Mouse (Mus musculus) CH12.LX (cell line): ENCODE measurements around the gene Sbno1. TPM values are rescaled to one million over a fixed set of nuclear protein-coding genes. Genes with fewer than 3 reads are reported as not detected.

Experiments
- DNase-seq: peaks from one replicate; pipeline ENCODE4 v3.0.0-alpha.2; 2013; ENCODE audit errors: extremely low read depth
- H3K27ac ChIP-seq: 2 replicates; pipeline ENCODE4 v1.5.1; 2012; ENCODE audit warnings: low read depth, mild to moderate bottlenecking, control low read depth, moderate library complexity; ENCODE audit not compliant: insufficient read depth
- H3K27me3 ChIP-seq: replicated peaks from 2 replicates; pipeline ENCODE3; 2012; ENCODE audit warnings: inconsistent platforms
- H3K36me3 ChIP-seq, 2 experiments: replicated peaks in 1 of 2; 2 replicates each; pipeline versions ENCODE3 to v1.6.1; 2012; ENCODE audit warnings: inconsistent platforms in 1 of 2, low read length in 1 of 2, mild to moderate bottlenecking in 1 of 2, mixed read lengths in 1 of 2, moderate library complexity in 1 of 2; ENCODE audit not compliant: control insufficient read depth in 1 of 2, insufficient read depth in 1 of 2
- H3K4me1 ChIP-seq, 2 experiments: 2 replicates each; pipeline ENCODE4 v1.6.1; 2012; ENCODE audit warnings: inconsistent platforms in 1 of 2, moderate library complexity in 1 of 2; ENCODE audit not compliant: insufficient read depth in 2 of 2, control insufficient read depth in 1 of 2
- H3K4me2 ChIP-seq: 2 replicates; pipeline ENCODE4 v1.6.1; 2012; ENCODE audit warnings: low read depth, mild to moderate bottlenecking, control low read depth; ENCODE audit not compliant: poor library complexity, insufficient read depth, severe bottlenecking
- H3K4me3 ChIP-seq, 3 experiments: fragments of 150-350 bp in 1 of 3; sonication (generic) in 1 of 3; replicated peaks in 1 of 3; 2 replicates each; pipeline versions ENCODE3 to v1.5.1; 2011 to 2012; ENCODE audit warnings: low read depth in 2 of 3, low read length in 2 of 3, mild to moderate bottlenecking in 2 of 3, moderate library complexity in 2 of 3, control low read depth in 1 of 3, improper control_type of control experiment in 1 of 3, inconsistent platforms in 1 of 3, mixed read lengths in 1 of 3; ENCODE audit not compliant: poor library complexity in 1 of 3
- H3K79me2 ChIP-seq: replicated peaks from 2 replicates; pipeline ENCODE4 v1.6.1; 2012; ENCODE audit warnings: mild to moderate bottlenecking, moderate library complexity; ENCODE audit not compliant: control insufficient read depth, poor library complexity, insufficient read depth, severe bottlenecking; ENCODE audit errors: extremely low read depth
- H3K9ac ChIP-seq: 2 replicates; pipeline ENCODE4 v1.6.1; 2012; ENCODE audit warnings: low read depth, mild to moderate bottlenecking, control low read depth, moderate library complexity; ENCODE audit not compliant: insufficient read depth
- H3K9me3 ChIP-seq: replicated peaks from 2 replicates; pipeline ENCODE3; 2012; ENCODE audit warnings: low read length, inconsistent platforms, mixed read lengths
- CHD1 ChIP-seq: IDR thresholded peaks from 2 replicates; pipeline ENCODE4 v1.6.1; 2012; ENCODE audit warnings: low read depth, low read length, improper control_type of control experiment, inconsistent platforms
- CHD2 ChIP-seq: IDR thresholded peaks from 2 replicates; pipeline ENCODE4 v1.6.1; 2011; ENCODE audit warnings: low read length, improper control_type of control experiment
- CTCF ChIP-seq, 2 experiments: IDR thresholded peaks in 1 of 2; conservative IDR thresholded peaks in 1 of 2; 2 replicates each; pipeline ENCODE4 v1.5.1; 2011 to 2012; ENCODE audit warnings: low read depth in 2 of 2, low read length in 2 of 2, improper control_type of control experiment in 1 of 2, inconsistent platforms in 1 of 2, mild to moderate bottlenecking in 1 of 2, moderate library complexity in 1 of 2
- E2F4 ChIP-seq: IDR thresholded peaks from 2 replicates; pipeline ENCODE4 v1.6.1; 2011; ENCODE audit warnings: low read depth, low read length, improper control_type of control experiment; ENCODE audit not compliant: insufficient replicate concordance
- EP300 ChIP-seq: IDR thresholded peaks from 2 replicates; pipeline ENCODE4 v1.6.1; 2011; ENCODE audit warnings: low read length, improper control_type of control experiment
- ETS1 ChIP-seq: conservative IDR thresholded peaks from 2 replicates; pipeline ENCODE4 v1.6.1; 2012; ENCODE audit warnings: low read depth, mild to moderate bottlenecking, inconsistent platforms, low read length, improper control_type of control experiment, moderate library complexity
- GABPA ChIP-seq: IDR thresholded peaks from 2 replicates; pipeline ENCODE4 v1.6.1; 2012; ENCODE audit warnings: low read depth, low read length, improper control_type of control experiment, inconsistent platforms; ENCODE audit not compliant: insufficient replicate concordance
- IRF4 ChIP-seq: IDR thresholded peaks from 2 replicates; pipeline ENCODE4 v1.6.1; 2014; ENCODE audit warnings: low read depth, mild to moderate bottlenecking, inconsistent platforms, low read length, improper control_type of control experiment
- JUN ChIP-seq: IDR thresholded peaks from 2 replicates; pipeline ENCODE4 v1.6.1; 2011; ENCODE audit warnings: low read depth, mild to moderate bottlenecking, low read length, improper control_type of control experiment, moderate library complexity; ENCODE audit not compliant: insufficient read depth
- KAT2A ChIP-seq: IDR thresholded peaks from 2 replicates; pipeline ENCODE4 v1.6.1; 2012; ENCODE audit warnings: low read length, improper control_type of control experiment, inconsistent platforms; ENCODE audit not compliant: insufficient replicate concordance
- MAZ ChIP-seq: IDR thresholded peaks from 2 replicates; pipeline ENCODE4 v1.6.1; 2012; ENCODE audit warnings: low read depth, mild to moderate bottlenecking, inconsistent platforms, low read length, improper control_type of control experiment, moderate library complexity
- MEF2A ChIP-seq: IDR thresholded peaks from 2 replicates; pipeline ENCODE4 v1.6.1; 2014; ENCODE audit warnings: low read depth, mild to moderate bottlenecking, inconsistent platforms, low read length, improper control_type of control experiment, borderline replicate concordance
- MXI1 ChIP-seq: IDR thresholded peaks from 2 replicates; pipeline ENCODE4 v1.6.1; 2011; ENCODE audit warnings: mild to moderate bottlenecking, low read depth, low read length, improper control_type of control experiment
- MYC ChIP-seq: IDR thresholded peaks from 2 replicates; pipeline ENCODE4 v1.6.1; 2011; ENCODE audit warnings: low read depth, mild to moderate bottlenecking, improper control_type of control experiment, low read length
- NELFE ChIP-seq: IDR thresholded peaks from 2 replicates; pipeline ENCODE4 v1.6.1; 2011; ENCODE audit warnings: low read depth, low read length, improper control_type of control experiment
- NRF1 ChIP-seq: IDR thresholded peaks from 2 replicates; pipeline ENCODE4 v1.6.1; 2014; ENCODE audit warnings: low read depth, mild to moderate bottlenecking, inconsistent platforms, low read length, improper control_type of control experiment, moderate library complexity
- PAX5 ChIP-seq: IDR thresholded peaks from 2 replicates; pipeline ENCODE4 v1.6.1; 2012; ENCODE audit warnings: low read length, inconsistent platforms, mixed read lengths
- POLR2AphosphoS2 ChIP-seq: IDR thresholded peaks from 2 replicates; pipeline ENCODE4 v1.6.1; 2011; ENCODE audit warnings: low read depth, low read length, improper control_type of control experiment
- RAD21 ChIP-seq: IDR thresholded peaks from 2 replicates; pipeline ENCODE4 v1.6.1; 2011; ENCODE audit warnings: low read depth, mild to moderate bottlenecking, low read length, improper control_type of control experiment, moderate library complexity
- RCOR1 ChIP-seq: conservative IDR thresholded peaks from 2 replicates; pipeline ENCODE4 v1.6.1; 2012; ENCODE audit warnings: low read depth, mild to moderate bottlenecking, inconsistent platforms, low read length, improper control_type of control experiment
- SIN3A ChIP-seq: IDR thresholded peaks from 2 replicates; pipeline ENCODE4 v1.6.1; 2012; ENCODE audit warnings: low read length, improper control_type of control experiment, inconsistent platforms
- SMC3 ChIP-seq: IDR thresholded peaks from 2 replicates; pipeline ENCODE4 v1.6.1; 2011; ENCODE audit warnings: low read depth, low read length, improper control_type of control experiment
- UBTF ChIP-seq: IDR thresholded peaks from 2 replicates; pipeline ENCODE4 v1.6.1; 2012; ENCODE audit warnings: low read depth, mild to moderate bottlenecking, inconsistent platforms, low read length, improper control_type of control experiment, moderate library complexity
- USF2 ChIP-seq: conservative IDR thresholded peaks from 2 replicates; pipeline ENCODE4 v1.6.1; 2011; ENCODE audit warnings: low read depth, low read length, improper control_type of control experiment
- ZC3H11A ChIP-seq: IDR thresholded peaks from 2 replicates; pipeline ENCODE4 v1.6.1; 2012; ENCODE audit warnings: low read depth, mild to moderate bottlenecking, inconsistent platforms, low read length, improper control_type of control experiment
- ZKSCAN1 ChIP-seq: IDR thresholded peaks from 2 replicates; pipeline ENCODE4 v1.6.1; 2012; ENCODE audit warnings: low read depth, inconsistent platforms, low read length, improper control_type of control experiment, borderline replicate concordance
- ZMIZ1 ChIP-seq: IDR thresholded peaks from 2 replicates; pipeline ENCODE4 v1.6.1; 2012; ENCODE audit warnings: low read depth, mild to moderate bottlenecking, inconsistent platforms, low read length, improper control_type of control experiment
- ZNF384 ChIP-seq: IDR thresholded peaks from 2 replicates; pipeline ENCODE4 v1.6.1; 2012; ENCODE audit warnings: low read depth, low read length, improper control_type of control experiment, inconsistent platforms
- dilution Hi-C: fragments of 300-500 bp; cut with MboI; formaldehyde crosslinking; loops from 2 replicates; pipeline ENCODE4 v1.14.3; 2020; ENCODE audit warnings: low sequenced_read_pairs; ENCODE audit not compliant: extremely low pct_unique_long_range_greater_than_20kb, extremely low pct_ligation_motif_present
- in situ Hi-C: fragments of 300-500 bp; cut with MboI; formaldehyde crosslinking; loops from 3 replicates; pipeline ENCODE4 v1.14.3; 2019; ENCODE audit warnings: low sequenced_read_pairs, low pct_ligation_motif_present, low pct_unique_long_range_greater_than_20kb, mixed read lengths
- polyA plus RNA-seq: library from polyadenylated mRNA; unstranded; fragments of >175 nt; gene quantifications from 2 replicates; pipeline ENCODE4 v1.2.1, GENCODE M21; 2012; ENCODE audit warnings: low read depth; ENCODE audit not compliant: insufficient read length
- total RNA-seq, 2 experiments: library from RNA; depleted of rRNA; stranded (reverse); fragments of 300-350 nt in 1 of 2; fragments of >200 nt in 1 of 2; gene quantifications; 2 replicates each; pipeline ENCODE4 v1.2.3; 2012 to 2014

Sbno1 gene
- total and polyA plus RNA-seq, 3 experiments, result 35.0 to 48.5 (median 38.3) TPM

DNA sequence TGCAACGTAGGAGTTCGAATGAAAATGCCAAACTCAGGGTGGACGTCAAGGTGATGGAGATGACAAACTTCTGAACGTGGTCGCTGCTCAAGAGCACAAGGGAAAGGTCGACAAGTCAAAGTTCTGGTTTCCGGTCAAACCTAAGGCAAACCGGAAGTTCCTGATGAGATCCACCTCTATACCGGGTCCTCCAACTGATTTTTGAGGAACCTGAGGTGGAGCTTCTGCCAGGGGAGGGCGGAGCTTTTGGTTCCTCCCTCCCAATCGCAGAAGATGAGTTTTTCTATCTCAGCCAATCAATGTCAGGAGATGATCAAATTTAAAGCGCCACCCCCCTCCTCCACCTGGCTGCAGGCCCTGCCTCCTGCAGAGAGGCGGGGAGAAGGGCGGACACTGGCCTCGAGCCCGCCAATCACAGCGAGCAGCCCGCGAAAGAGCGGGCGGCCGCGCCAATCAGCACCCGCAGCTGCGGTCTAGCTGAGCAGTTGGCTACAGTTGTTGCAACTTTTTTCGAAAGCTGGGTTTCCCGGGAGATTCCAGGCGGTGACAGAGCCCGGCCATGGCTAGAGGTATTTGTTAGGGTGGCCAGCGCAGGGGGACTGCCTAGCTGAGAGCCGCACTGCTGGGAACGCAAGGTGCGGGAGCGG, 13.8 kb upstream of the Sbno1 start, which contains the start of gene Kmt5a (continued):
- TF ChIP-seq CHD1 (0 out of 2 replicates have a peak, but pooled peaks have one; percentile 23), ZNF384 (peak; percentile 89), JUN (no peak)

DNA sequence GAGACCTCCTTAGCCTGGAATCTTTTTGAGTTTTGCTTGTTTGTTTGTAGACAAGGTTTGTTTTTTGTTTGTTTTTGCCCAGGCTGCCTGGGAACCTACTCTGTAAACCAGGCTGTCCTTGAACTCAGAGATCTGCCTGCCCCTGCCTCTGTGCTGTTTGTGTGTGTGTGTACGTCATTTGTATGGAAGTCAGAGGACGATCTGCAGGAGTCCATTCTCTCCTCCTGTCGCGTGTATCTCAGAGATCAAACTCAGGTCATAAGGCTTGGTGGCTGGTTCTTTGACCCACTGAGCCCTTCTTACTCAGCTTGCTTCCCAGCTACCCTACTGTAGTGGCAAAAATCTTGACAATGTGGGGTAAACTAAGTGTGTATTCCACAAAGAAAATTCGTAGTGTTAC, 12.9 kb upstream of the Sbno1 start:
- Histone ChIP-seq H3K36me3 (peaks cover 4 to 14% of the 10 kb centered on the region in 2 experiments), H3K9me3 (no peaks in the 10 kb centered on the region), H3K27me3 (no peaks in the 10 kb centered on the region), H3K79me2 (peaks cover 27% of the 10 kb centered on the region), H3K4me1 (peaks cover 10 to 31% of the 10 kb centered on the region in 2 experiments), H3K4me2 (peak overlapping the region; percentile 97), H3K27ac (peak overlapping the region; percentile 28; the same call in 1 of the 2 replicates), H3K4me3 (peak overlapping the region; percentile 57 to 87 (median 62)), H3K9ac (peak overlapping the region; percentile 83)
- no peak for DNase-seq
- TF ChIP-seq KAT2A (no peak), MAZ (no peak), SMC3 (no peak), EP300 (no peak), PAX5 (no peak), UBTF (no peak), USF2 (no peak), SIN3A (no peak), ZC3H11A (no peak), RCOR1 (no peak), GABPA (no peak), NRF1 (no peak), POLR2AphosphoS2 (no peak)
- in situ Hi-C loops (loop anchor here (5.0 to 25.0 kb wide), 3 partner anchors 39 to 424 kb away; partner anchors contain the start of genes Ccdc92, Rilpl1, Rilpl2 and Zfp664), dilution Hi-C loops (no loop called here)

DNA sequence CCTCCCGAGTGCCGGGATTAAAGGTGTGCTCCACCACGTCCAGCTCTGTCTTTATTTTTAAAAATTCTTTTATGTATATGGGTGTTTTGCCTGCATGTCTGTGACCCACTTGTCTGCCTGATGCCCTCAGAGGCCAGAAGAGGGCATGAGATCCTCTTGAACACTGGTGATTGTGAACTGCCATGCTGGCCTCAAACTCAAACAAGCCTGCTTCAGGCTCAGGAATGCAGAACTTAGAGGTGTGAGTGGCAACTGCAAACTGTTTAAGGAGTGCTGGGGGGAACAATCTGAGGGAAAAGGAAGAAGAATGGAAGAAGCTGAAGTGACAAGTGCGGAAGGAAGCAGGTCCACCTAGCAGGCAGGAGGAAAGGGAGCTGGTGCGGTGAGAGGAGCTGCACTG, 12.4 kb upstream of the Sbno1 start:
- peak overlapping the region; percentile 83 for H3K9ac ChIP-seq
- H3K9me3 ChIP-seq, result no peaks in the 10 kb centered on the region
- peaks cover 24% of the 10 kb centered on the region for H3K79me2 ChIP-seq
- peak; percentile 64 for DNase-seq
- H3K4me3 ChIP-seq, result peak overlapping the region in 1 of 3 experiments; percentile 3
- peaks cover 13 to 34% of the 10 kb centered on the region in 2 experiments for H3K4me1 ChIP-seq
- no peaks in the 10 kb centered on the region for H3K27me3 ChIP-seq
- in situ Hi-C loops, result loop anchor here (5.0 to 25.0 kb wide), 3 partner anchors 39 to 424 kb away; partner anchors contain the start of genes Ccdc92, Rilpl1, Rilpl2 and Zfp664
- peak overlapping the region; percentile 97 for H3K4me2 ChIP-seq
- peaks cover 4 to 12% of the 10 kb centered on the region in 2 experiments for H3K36me3 ChIP-seq
- dilution Hi-C loops, result no loop called here
- H3K27ac ChIP-seq, result peak overlapping the region; percentile 28; the same call in 1 of the 2 replicates
- TF ChIP-seq POLR2AphosphoS2, result no peak
- peak; percentile 79 for TF ChIP-seq SMC3
- no peak for TF ChIP-seq JUN
- TF ChIP-seq MEF2A, result no peak
- TF ChIP-seq EP300, result no peak
- no peak for TF ChIP-seq KAT2A
- TF ChIP-seq MXI1, result peak; percentile 35; the same call in 1 of the 2 replicates
- no peak for TF ChIP-seq ZMIZ1
- TF ChIP-seq ZC3H11A, result no peak
- TF ChIP-seq USF2, result no peak
- no peak for TF ChIP-seq PAX5
- TF ChIP-seq NELFE, result no peak
- no peak for TF ChIP-seq E2F4
- no peak for TF ChIP-seq CHD2
- TF ChIP-seq ZKSCAN1, result no peak
- peak in 1 of 2 experiments; percentile 74; a peak in 2 of 4 replicates for TF ChIP-seq CTCF (conservative IDR thresholded peaks at IDR 0.05 in 1 of 2, IDR thresholded peaks at IDR 0.05 in 1 of 2; ENCODE audit: low read depth in 2 of 2, low read length in 2 of 2)
- TF ChIP-seq RAD21, result peak; percentile 71
- no peak for TF ChIP-seq IRF4
- no peak for TF ChIP-seq ETS1
- peak; percentile 31; the same call in 1 of the 2 replicates for TF ChIP-seq MYC
